Mouse (Mus musculus) intestine, postnatal 0 days (tissue): ENCODE data around the gene Caskin1. TPM values are rescaled to one million over a fixed set of nuclear protein-coding genes. Genes with fewer than 3 reads are reported as not detected.

Source experiments
- ATAC-seq: fragments of 200-750 bp; cut with Nextera tagmentation; 2 replicates; pipeline ENCODE4 v1.8.0; 2017; ENCODE audit warnings: mild to moderate bottlenecking, moderate TSS enrichment, moderate library complexity
- H3K27ac ChIP-seq: fragments of 300-500 bp; sonication (generic); 2 replicates; pipeline ENCODE4 v1.5.1; 2014; ENCODE audit warnings: mild to moderate bottlenecking, low read depth, low read length, moderate library complexity
- H3K27me3 ChIP-seq: fragments of 300-500 bp; sonication (generic); replicated peaks from 2 replicates; pipeline ENCODE4 v1.6.1; 2014; ENCODE audit warnings: low read length, mixed read lengths; ENCODE audit not compliant: control insufficient read depth, insufficient read depth
- H3K36me3 ChIP-seq: fragments of 300-500 bp; sonication (generic); 2 replicates; pipeline ENCODE4 v1.6.1; 2014; ENCODE audit warnings: mild to moderate bottlenecking, moderate library complexity; ENCODE audit not compliant: control insufficient read depth, insufficient read depth
- H3K4me1 ChIP-seq: fragments of 300-500 bp; sonication (generic); replicated peaks from 2 replicates; pipeline ENCODE4 v1.6.1; 2014; ENCODE audit warnings: antibody characterized with exemption, low read length, mixed read lengths; ENCODE audit not compliant: control insufficient read depth, insufficient read depth
- H3K4me2 ChIP-seq: fragments of 300-500 bp; sonication (generic); replicated peaks from 2 replicates; pipeline ENCODE4 v1.6.1; 2014; ENCODE audit warnings: low read depth, mild to moderate bottlenecking, moderate library complexity
- H3K4me3 ChIP-seq: fragments of 300-500 bp; sonication (generic); 2 replicates; pipeline ENCODE4 v1.5.1; 2014; ENCODE audit warnings: low read depth, low read length
- H3K9ac ChIP-seq: fragments of 300-500 bp; sonication (generic); 2 replicates; pipeline ENCODE4 v1.6.1; 2014; ENCODE audit warnings: mild to moderate bottlenecking, low read depth, low read length
- H3K9me3 ChIP-seq: fragments of 300-500 bp; sonication (generic); 2 replicates; pipeline ENCODE4 v1.6.1; 2016; ENCODE audit warnings: mixed run types; ENCODE audit not compliant: control insufficient read depth
- CTCF ChIP-seq: sonication (generic); IDR thresholded peaks from 2 replicates; pipeline ENCODE4 v1.5.1; 2016; ENCODE audit warnings: low read depth, mild to moderate bottlenecking, control low read depth, antibody characterized with exemption, moderate library complexity
- WGBS: fragments of 180-500 bp; shearing (Covaris S2); extraction: QIAGEN DNeasy Blood & Tissue Kit; methylation state at CpG from one replicate; pipeline ENCODE4 v1.1.7; 2014; 5-methylcytosine and 5-hydroxymethylcytosine counted together
- polyA plus RNA-seq: library from polyadenylated mRNA; unstranded; fragments of >200 nt; fragmentation: Nextera tagmentation; extraction: Ambion mirVana; gene quantifications from 2 replicates; pipeline ENCODE4 v1.2.1, GENCODE M21; 2015

Gene Caskin1
- polyA plus RNA-seq, 1 experiment from 2014 or later, result 0.78 TPM

DNA sequence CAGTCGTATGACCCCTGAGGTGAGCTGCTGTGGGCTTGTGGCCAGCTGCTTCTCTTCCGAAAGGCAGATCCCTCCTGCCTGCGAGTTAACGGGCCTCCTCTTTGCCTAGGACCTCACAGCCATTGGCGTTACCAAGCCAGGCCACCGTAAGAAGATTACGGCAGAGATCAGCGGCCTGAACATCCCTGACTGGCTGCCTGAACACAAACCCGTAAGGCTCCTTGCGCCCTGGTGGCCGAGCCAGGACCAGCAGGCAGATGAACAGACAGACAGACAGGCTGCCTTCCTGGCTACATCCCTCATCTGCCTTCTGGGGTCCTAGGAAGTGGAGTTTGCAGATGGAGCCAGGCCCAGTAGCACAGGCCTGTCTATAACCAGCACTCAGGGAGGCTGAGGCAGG is 13.8 kb downstream of the Caskin1 start:
- no peak for ATAC-seq
- Histone ChIP-seq H3K27ac (no peak overlapping the region), H3K9ac (no peak overlapping the region), H3K9me3 (no peaks in the 10 kb centered on the region), H3K4me1 (0 out of 2 replicates have a peak, but pooled peaks cover 3% of the 10 kb centered on the region), H3K27me3 (no peaks in the 10 kb centered on the region), H3K4me3 (no peak overlapping the region), H3K36me3 (peaks cover 3% of the 10 kb centered on the region; the same call in 1 of the 2 replicates), H3K4me2 (no peak overlapping the region)
- 44% methylated on average over 11 of the region's 11 CpGs for WGBS
- peak; percentile 61 for TF ChIP-seq CTCF

DNA sequence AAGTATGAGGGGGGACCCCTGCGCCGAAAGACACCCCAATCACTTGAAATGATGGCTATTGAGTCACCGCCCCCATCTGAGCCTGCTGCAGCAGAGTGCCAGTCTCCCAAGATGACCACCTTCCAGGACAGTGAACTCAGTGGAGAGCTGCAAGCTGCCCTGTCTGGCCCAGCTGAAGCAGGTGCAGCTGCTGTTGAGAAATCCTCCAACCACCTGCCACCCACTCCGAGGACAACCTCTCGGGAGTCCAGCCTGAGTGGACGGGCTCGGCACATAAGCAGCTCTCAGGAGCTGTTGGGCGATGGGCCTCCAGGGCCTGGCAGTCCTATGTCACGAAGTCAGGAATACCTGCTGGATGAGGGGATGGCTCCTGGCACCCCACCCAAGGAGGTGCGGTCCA is 15.7 kb downstream of the Caskin1 start:
- no peak overlapping the region for H3K4me2 ChIP-seq
- H3K9ac ChIP-seq, result no peak overlapping the region
- H3K9me3 ChIP-seq, result no peaks in the 10 kb centered on the region
- H3K27ac ChIP-seq, result no peak overlapping the region
- no peak for TF ChIP-seq CTCF
- H3K36me3 ChIP-seq, result peaks cover 15% of the 10 kb centered on the region
- WGBS, result 82% methylated on average over 10 of the region's 10 CpGs
- 0 out of 2 replicates have a peak, but pooled peaks cover 6% of the 10 kb centered on the region for H3K4me1 ChIP-seq
- ATAC-seq, result no peak
- H3K27me3 ChIP-seq, result no peaks in the 10 kb centered on the region
- no peak overlapping the region for H3K4me3 ChIP-seq

DNA sequence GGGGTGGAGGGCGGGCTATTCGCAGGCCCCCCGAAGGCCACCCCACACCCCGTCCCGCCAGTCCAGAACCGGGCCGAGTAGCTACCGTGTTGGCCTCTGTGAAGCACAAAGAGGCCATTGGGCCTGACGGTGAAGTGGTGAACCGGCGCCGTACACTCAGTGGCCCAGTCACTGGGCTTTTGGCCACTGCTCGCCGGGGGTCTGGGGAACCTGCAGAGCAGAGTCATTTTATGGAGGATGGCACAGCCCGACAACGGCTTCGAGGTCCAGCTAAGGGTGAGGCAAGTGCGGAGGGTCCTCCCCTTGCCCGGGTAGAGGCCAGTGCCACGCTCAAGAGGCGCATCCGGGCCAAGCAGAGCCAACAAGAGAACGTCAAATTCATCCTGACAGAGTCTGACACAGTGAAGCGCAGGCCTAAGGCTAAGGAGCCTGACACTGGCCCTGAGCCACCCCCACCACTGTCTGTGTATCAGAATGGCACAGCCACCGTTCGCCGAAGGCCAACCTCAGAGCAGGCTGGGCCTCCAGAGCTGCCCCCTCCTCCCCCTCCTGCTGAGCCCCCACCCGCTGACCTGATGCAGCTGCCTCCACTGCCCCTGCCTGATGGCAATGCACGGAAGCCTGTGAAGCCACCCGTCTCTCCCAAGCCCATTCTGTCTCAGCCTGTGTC is 17.0 kb downstream of the Caskin1 start:
- Histone ChIP-seq H3K9ac (no peak overlapping the region), H3K4me3 (no peak overlapping the region), H3K27me3 (no peaks in the 10 kb centered on the region), H3K4me2 (no peak overlapping the region), H3K27ac (no peak overlapping the region), H3K4me1 (0 out of 2 replicates have a peak, but pooled peaks cover 6% of the 10 kb centered on the region), H3K9me3 (no peaks in the 10 kb centered on the region), H3K36me3 (peaks cover 28% of the 10 kb centered on the region)
- no peak for TF ChIP-seq CTCF
- 95% methylated on average over 30 of the region's 30 CpGs for WGBS
- ATAC-seq, result no peak

DNA sequence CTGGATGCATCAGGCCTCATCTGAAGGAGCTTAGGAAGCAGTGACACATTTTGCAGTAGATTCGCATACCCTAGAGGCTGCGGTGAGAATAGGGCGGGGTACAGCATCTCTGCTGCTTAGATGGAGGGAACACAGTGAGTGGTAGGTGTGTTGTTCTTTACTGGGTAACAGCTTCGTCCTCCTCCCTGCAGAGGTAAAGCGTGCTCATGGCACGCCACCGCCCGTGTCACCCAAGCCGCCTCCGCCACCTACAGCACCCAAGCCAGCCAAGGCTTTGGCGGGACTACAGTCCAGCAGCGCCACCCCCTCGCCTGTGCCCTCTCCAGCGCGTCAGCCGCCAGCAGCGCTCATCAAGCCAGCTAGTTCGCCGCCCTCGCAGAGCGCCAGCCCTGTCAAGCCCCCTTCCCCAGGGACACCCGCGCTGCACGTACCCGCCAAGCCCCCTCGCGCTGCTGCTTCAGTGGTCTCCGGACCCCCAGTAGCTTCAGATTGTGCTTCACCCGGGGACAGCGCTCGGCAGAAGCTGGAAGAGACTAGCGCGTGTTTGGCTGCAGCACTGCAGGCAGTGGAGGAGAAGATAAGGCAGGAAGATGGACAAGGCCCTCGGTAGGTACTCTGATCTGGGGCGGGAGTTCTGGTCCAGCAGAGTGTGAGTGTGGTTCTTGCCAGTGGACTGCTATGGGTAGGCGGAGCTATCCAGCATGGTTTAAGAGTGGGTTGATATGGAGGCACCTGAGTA is 18.1 kb downstream of the Caskin1 start:
- Histone ChIP-seq H3K27me3 (no peaks in the 10 kb centered on the region), H3K36me3 (peaks cover 39% of the 10 kb centered on the region), H3K4me1 (0 out of 2 replicates have a peak, but pooled peaks cover 6% of the 10 kb centered on the region), H3K9me3 (no peaks in the 10 kb centered on the region), H3K4me2 (peak overlapping the region; percentile 54), H3K27ac (no peak overlapping the region), H3K9ac (no peak overlapping the region), H3K4me3 (no peak overlapping the region)
- peak; percentile 27; the same call in 1 of the 2 replicates for ATAC-seq
- 0 out of 2 replicates have a peak, but pooled peaks have one; percentile 6 for TF ChIP-seq CTCF
- WGBS, result 36% methylated on average over 36 of the region's 36 CpGs

DNA sequence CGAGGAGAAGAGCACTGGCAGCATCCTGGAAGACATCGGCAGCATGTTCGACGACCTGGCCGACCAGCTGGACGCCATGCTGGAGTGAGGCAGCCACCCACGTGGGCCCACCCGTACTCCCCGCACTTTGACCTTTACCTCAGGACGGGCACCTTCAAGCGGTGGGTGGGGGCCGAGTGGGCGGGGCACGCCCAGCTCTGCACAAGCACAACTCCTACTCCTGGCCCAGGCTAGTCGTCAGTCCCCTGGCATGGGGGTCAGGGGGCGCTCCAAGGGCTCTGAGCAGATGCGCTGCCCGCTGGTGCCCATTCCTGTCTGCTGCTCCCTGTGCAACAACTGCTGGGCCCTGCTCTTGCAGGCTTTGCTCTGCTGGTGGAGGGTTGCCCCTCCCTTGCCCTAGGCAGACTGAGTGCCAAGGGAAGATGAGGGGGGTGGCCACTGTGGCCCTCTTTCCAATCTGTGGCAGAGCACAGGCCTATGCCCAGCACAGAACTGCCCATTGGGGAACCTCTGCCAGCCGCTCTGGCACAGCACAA is 18.8 kb downstream of the Caskin1 start:
- 30% methylated on average over 16 of the region's 19 CpGs for WGBS
- peak; percentile 31 for ATAC-seq
- Histone ChIP-seq H3K4me2 (peak overlapping the region; percentile 54), H3K4me3 (no peak overlapping the region), H3K9me3 (no peaks in the 10 kb centered on the region), H3K27me3 (no peaks in the 10 kb centered on the region), H3K27ac (no peak overlapping the region), H3K9ac (no peak overlapping the region), H3K36me3 (peaks cover 46% of the 10 kb centered on the region), H3K4me1 (0 out of 2 replicates have a peak, but pooled peaks cover 6% of the 10 kb centered on the region)
- TF ChIP-seq CTCF, result no peak

DNA sequence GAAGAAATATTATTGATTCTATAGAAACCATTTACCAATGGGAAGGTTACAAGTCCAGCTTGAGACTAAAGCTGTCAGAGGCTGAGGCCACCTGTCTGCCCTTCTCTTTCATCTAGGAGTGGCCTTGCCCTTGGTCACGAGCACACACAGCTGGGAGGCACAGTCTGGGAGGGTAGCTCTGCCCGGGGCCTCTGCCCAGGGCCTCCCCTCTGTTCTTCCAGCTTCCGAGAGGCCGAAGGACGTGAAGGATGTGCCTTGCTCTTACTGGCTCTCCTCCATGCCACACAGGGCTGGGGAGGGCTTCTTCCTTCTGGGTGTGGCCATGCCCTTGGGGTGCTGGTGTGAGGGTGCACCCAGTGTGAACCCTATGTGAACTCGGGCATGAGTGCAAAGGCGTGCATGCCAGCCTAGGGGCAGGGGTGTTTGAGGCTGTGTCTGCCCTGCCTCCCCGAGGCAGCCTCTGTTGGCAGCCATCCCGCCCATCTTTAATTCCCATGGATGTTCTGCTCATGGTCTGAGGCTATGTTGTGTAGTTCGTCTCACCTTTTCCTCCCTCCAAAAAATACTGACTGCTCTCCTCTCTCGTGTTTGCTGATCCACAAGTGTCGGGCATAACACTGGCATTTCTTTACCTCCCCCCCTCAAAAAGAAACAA is 19.5 kb downstream of the Caskin1 start:
- H3K9ac ChIP-seq, result no peak overlapping the region
- H3K4me2 ChIP-seq, result no peak overlapping the region
- no peaks in the 10 kb centered on the region for H3K27me3 ChIP-seq
- H3K9me3 ChIP-seq, result no peaks in the 10 kb centered on the region
- TF ChIP-seq CTCF, result no peak
- peaks cover 51% of the 10 kb centered on the region for H3K36me3 ChIP-seq
- ATAC-seq, result peak; percentile 74
- no peak overlapping the region for H3K27ac ChIP-seq
- 0 out of 2 replicates have a peak, but pooled peaks cover 6% of the 10 kb centered on the region for H3K4me1 ChIP-seq
- no peak overlapping the region for H3K4me3 ChIP-seq
- WGBS, result 54% methylated on average over 12 of the region's 12 CpGs
